Mouse (Mus musculus): ENCODE measurements at regions not wholly inside any gene's neighbourhood (a gene's known extent, or its start where the extent isn't known, plus 50 kb on each side); places are given as distances from the start of the nearest gene placed in this dataset.

DNA sequence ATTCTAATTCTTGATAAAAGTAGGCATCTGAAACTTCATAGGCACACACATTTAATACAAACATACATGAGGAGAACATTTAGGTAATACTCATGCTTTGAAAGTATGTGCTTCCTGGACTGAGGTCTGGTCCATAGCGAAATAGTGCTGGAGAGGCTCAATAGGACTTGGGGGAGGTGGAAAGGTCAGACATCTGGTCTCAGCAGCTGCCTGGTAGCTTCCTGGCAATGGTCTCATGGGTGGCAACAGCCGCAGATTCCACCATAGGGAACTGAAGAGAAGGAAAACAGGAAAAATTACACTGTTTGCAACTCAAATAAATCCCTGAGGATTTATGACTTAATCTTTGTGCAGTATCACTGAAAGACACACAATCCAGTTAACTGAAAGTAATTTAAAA, 174.0 kb downstream of the Icos start:
- Histone ChIP-seq H3K4me1 (replicated peaks) (0 out of 2 replicates have a peak, but pooled peaks cover 5% of the 10 kb centered on the region), H3K36me3 (no peaks in the 10 kb centered on the region), H3K4me2 (no peak overlapping the region), H3K27ac (replicated peaks) (no peak overlapping the region), H3K4me3 (no peak overlapping the region), H3K27me3 (no peaks in the 10 kb centered on the region), H3K9ac (no peak overlapping the region), H3K9me3 (no peaks in the 10 kb centered on the region)
- no peak for ATAC-seq (ENCODE audit: low FRiP score, low read depth)
- WGBS = 74% methylated on average over 2 of the region's 2 CpGs

DNA sequence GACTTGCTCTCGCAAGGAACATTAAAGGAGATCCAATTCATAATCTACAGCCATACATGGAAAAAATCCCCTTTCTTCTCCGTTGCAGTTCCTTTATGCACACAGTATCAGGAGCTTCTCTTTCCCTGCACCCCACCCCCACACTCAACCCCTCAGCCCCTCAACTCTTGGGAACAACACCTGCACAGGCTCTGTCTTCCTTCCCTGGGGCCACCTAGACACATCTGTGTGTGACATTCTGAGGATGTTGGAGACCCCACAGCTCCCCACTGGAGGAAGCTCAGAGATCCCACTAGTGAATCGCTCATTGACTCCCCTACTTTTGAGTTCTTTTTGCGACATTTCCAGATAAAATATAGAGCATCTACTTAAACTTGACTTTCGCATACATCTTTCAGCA, 174.4 kb downstream of the Icos start:
- Histone ChIP-seq H3K27ac (replicated peaks) (no peak overlapping the region), H3K4me1 (replicated peaks) (0 out of 2 replicates have a peak, but pooled peaks cover 5% of the 10 kb centered on the region), H3K4me2 (no peak overlapping the region), H3K36me3 (no peaks in the 10 kb centered on the region), H3K9ac (no peak overlapping the region), H3K9me3 (no peaks in the 10 kb centered on the region), H3K27me3 (no peaks in the 10 kb centered on the region), H3K4me3 (no peak overlapping the region)
- WGBS = 78% methylated on average over 5 of the region's 5 CpGs
- ATAC-seq (ENCODE audit: low FRiP score, low read depth) = no peak

DNA sequence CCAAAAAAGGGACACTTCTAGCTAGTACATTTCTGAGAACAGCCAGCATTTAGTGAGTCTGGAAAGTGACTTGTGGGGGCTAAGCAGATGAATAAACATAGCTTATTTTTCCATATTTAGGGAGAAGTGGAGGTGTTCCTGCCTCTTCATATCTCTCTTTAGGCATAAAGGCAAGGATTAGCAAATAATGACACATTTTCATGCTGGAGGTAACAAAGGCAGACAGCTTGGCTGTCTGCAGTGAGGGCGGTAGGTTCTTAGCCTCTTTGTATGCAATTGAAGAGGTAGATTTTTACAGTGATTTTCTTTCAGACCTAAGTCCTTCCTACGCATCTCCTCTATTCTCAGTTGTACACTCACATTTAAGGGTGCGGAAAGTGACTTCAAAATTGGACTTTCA, 176.5 kb downstream of the Icos start:
- H3K4me1 ChIP-seq (replicated peaks) = 0 out of 2 replicates have a peak, but pooled peaks cover 5% of the 10 kb centered on the region
- 93% methylated on average over 3 of the region's 3 CpGs for WGBS

DNA sequence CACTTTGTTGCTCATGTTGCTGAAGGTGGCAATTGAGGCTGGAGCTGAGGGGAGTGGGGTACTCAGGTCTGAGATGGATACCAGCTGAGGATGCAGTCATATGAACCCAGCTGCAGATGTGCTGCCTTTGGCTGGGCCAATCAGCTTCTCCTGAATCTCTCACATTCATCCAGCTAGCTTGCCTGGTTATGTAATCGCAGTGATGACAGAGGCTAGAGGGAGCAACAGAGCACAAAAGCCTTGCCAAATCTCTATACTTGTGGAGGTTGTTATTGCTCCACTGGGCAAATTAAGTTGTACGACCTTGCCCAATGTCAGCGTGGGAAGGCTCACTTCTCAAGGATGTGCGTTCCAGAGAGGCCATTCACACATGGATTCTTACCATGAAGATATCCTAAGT, 179.5 kb downstream of the Icos start:
- no peak overlapping the region for H3K9ac ChIP-seq
- H3K4me1 ChIP-seq (replicated peaks) = no peaks in the 10 kb centered on the region
- no peak overlapping the region for H3K4me3 ChIP-seq
- WGBS = 73% methylated on average over 4 of the region's 4 CpGs
- H3K9me3 ChIP-seq = no peaks in the 10 kb centered on the region
- H3K27me3 ChIP-seq = no peaks in the 10 kb centered on the region
- H3K4me2 ChIP-seq = no peak overlapping the region
- no peak overlapping the region for H3K27ac ChIP-seq (replicated peaks)
- no peak for ATAC-seq (ENCODE audit: low FRiP score, low read depth)
- no peaks in the 10 kb centered on the region for H3K36me3 ChIP-seq

More for the DNA sequence above, 176.5 kb downstream of the Icos start:
- H3K9me3 ChIP-seq = no peaks in the 10 kb centered on the region
- no peak for ATAC-seq (ENCODE audit: low FRiP score, low read depth)
- no peaks in the 10 kb centered on the region for H3K27me3 ChIP-seq
- H3K9ac ChIP-seq = no peak overlapping the region
- H3K27ac ChIP-seq (replicated peaks) = no peak overlapping the region
- no peak overlapping the region for H3K4me3 ChIP-seq
- no peak overlapping the region for H3K4me2 ChIP-seq
- no peaks in the 10 kb centered on the region for H3K36me3 ChIP-seq

DNA sequence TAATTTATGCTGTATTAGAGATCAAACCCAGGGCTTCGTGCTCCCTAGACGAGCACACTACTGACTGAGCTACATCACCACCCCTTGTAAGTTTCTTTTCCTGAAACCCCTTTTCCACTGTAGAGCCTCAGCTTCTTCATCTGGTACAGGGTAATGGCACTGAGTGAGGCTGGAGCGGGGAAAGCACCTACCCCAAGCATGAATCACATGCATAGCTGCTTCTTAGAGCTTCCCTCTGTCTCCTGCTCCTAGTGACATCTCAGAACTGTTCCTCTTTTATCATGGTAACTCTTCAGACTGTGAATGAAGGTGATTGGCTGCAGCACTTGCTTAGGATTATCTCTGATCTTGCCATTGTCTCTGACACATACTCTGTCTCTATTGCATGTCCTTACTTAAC, 182.8 kb downstream of the Icos start:
- H3K36me3 ChIP-seq = no peaks in the 10 kb centered on the region
- no peaks in the 10 kb centered on the region for H3K4me1 ChIP-seq (replicated peaks)
- H3K27ac ChIP-seq (replicated peaks) = no peak overlapping the region
- H3K27me3 ChIP-seq = no peaks in the 10 kb centered on the region
- no peak overlapping the region for H3K4me2 ChIP-seq
- no peak for ATAC-seq (ENCODE audit: low FRiP score, low read depth)
- H3K9me3 ChIP-seq = no peaks in the 10 kb centered on the region
- H3K4me3 ChIP-seq = no peak overlapping the region
- H3K9ac ChIP-seq = no peak overlapping the region
- WGBS = 80% methylated on average over 3 of the region's 3 CpGs

DNA sequence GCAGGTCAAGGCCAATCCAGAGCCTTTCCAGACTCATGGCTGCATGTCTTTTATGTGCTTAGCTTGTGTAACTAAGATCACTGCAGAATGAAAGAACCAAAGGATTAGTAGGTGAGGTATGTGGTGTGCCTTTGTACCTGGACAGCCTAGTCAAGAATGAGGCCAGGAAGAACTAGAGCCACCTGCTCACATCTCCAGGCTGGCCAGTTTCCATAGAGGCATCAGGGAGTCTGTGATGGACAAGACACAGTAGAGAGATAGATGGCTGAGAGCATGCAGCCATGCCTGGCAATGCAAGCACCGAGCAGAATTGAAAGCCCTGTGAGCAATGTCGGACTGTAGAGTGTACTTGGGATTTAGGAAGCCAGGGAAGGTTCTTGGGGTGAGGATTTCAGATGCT, 186.5 kb downstream of the Icos start:
- 97% methylated on average over 2 of the region's 2 CpGs for WGBS
- no peaks in the 10 kb centered on the region for H3K36me3 ChIP-seq
- ATAC-seq (ENCODE audit: low FRiP score, low read depth) = no peak

DNA sequence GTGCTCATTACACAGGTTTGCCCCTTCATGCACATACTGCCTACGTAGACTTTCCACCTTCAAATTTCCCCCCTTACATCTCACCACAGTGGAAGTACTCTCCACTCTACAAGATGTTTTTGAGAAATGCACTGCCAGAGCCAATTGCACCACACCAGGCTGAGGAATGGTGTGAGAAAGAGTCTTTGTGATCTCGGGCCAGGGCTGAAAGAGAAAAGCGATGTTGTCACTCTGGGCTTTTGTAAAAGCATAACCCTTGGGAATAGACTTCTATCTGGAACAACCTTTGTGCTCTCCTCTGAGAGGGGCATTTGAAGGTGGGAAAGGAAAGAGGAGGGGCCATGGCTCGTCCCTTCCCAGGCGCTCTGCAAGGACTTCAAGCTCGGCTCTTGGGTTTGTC, 194.2 kb downstream of the Icos start:
- Histone ChIP-seq H3K27me3 (no peaks in the 10 kb centered on the region), H3K36me3 (no peaks in the 10 kb centered on the region), H3K9ac (no peak overlapping the region), H3K4me3 (no peak overlapping the region), H3K27ac (replicated peaks) (no peak overlapping the region), H3K9me3 (no peaks in the 10 kb centered on the region), H3K4me1 (replicated peaks) (no peaks in the 10 kb centered on the region), H3K4me2 (no peak overlapping the region)
- no peak for ATAC-seq (ENCODE audit: low FRiP score, low read depth)
- 71% methylated on average over 6 of the region's 6 CpGs for WGBS

More for the DNA sequence above, 186.5 kb downstream of the Icos start:
- Histone ChIP-seq H3K27ac (replicated peaks) (no peak overlapping the region), H3K9me3 (no peaks in the 10 kb centered on the region), H3K4me2 (no peak overlapping the region), H3K9ac (no peak overlapping the region), H3K27me3 (no peaks in the 10 kb centered on the region), H3K4me1 (replicated peaks) (no peaks in the 10 kb centered on the region), H3K4me3 (no peak overlapping the region)

DNA sequence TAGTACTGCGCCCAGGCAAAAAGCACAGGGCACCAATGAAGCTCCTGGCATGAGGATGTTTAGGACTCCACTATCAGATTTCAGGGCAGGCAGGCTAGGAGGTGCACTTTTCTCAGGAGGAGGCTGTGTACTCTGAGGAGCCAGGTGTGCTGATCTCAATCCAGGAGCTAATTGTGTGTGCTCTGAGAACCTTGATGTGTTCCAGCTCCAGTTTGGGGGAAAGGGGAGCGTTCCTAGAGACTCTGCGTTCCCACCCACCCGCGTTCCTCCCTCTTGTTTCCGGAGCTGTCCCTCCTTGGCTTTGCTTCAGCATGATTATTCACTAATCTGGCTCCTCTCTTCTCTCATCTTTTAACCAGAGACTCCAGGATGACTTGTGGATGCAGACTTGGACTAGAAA, 195.2 kb downstream of the Icos start:
- no peaks in the 10 kb centered on the region for H3K36me3 ChIP-seq
- H3K4me2 ChIP-seq = no peak overlapping the region
- no peak overlapping the region for H3K27ac ChIP-seq (replicated peaks)
- no peaks in the 10 kb centered on the region for H3K9me3 ChIP-seq
- no peak for ATAC-seq (ENCODE audit: low FRiP score, low read depth)
- H3K4me3 ChIP-seq = no peak overlapping the region
- H3K27me3 ChIP-seq = no peaks in the 10 kb centered on the region
- H3K4me1 ChIP-seq (replicated peaks) = no peaks in the 10 kb centered on the region
- WGBS = 81% methylated on average over 6 of the region's 6 CpGs
- no peak overlapping the region for H3K9ac ChIP-seq

DNA sequence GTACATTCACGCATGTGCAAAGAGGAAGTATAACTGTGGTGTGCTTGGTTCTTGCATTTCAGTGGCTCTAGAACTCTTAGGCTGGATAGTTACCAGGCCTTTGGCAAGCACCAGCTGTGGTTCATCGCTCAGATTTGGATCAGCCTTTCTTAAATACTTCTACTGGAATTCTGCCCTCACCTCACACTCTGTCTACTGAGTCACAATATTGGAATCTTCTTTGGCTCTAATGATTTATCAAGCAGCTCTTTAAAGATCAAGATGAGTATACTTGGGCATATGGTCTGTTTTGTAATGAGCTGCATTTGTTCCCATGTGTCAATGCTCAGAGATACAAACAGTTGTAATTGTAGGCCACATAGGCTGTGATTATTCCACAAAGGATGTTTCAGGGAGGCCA, 197.5 kb downstream of the Icos start:
- H3K4me2 ChIP-seq = no peak overlapping the region
- H3K27ac ChIP-seq (replicated peaks) = no peak overlapping the region
- no peaks in the 10 kb centered on the region for H3K36me3 ChIP-seq
- H3K27me3 ChIP-seq = no peaks in the 10 kb centered on the region
- H3K9me3 ChIP-seq = no peaks in the 10 kb centered on the region
- no peak for ATAC-seq (ENCODE audit: low FRiP score, low read depth)
- WGBS = 94% methylated on average over 2 of the region's 2 CpGs
- no peak overlapping the region for H3K4me3 ChIP-seq
- no peak overlapping the region for H3K9ac ChIP-seq
- peaks cover 14% of the 10 kb centered on the region for H3K4me1 ChIP-seq (replicated peaks)

DNA sequence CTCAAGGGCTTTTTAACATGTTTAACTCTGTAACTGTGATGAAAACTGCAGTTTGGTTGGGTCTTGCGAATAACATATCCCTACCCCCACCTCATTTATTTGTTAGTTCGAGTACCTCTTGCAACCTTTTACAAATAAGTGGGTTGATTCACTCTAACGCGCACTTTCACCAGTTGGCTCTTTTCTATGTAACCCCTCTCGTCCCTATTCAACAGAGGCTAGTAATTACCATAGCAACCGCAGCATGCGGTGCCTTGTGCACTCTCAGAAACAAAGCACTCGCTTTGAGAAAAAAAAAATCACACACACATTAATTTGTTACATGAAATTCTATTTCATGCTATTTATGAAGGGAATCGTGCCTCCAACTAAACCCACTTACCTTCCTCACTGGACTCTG, 201.7 kb downstream of the Icos start:
- no peak for ATAC-seq (ENCODE audit: low FRiP score, low read depth)
- H3K9ac ChIP-seq = peak overlapping the region; percentile 19; the same call in 1 of the 2 replicates
- 14% methylated on average over 9 of the region's 9 CpGs for WGBS
- no peaks in the 10 kb centered on the region for H3K9me3 ChIP-seq
- no peak overlapping the region for H3K4me3 ChIP-seq
- peaks cover 35% of the 10 kb centered on the region for H3K4me1 ChIP-seq (replicated peaks)
- no peaks in the 10 kb centered on the region for H3K36me3 ChIP-seq
- H3K27me3 ChIP-seq = no peaks in the 10 kb centered on the region
- H3K4me2 ChIP-seq = peak overlapping the region; percentile 33; the same call in 1 of the 2 replicates
- peak overlapping the region; percentile 80 for H3K27ac ChIP-seq (replicated peaks)

DNA sequence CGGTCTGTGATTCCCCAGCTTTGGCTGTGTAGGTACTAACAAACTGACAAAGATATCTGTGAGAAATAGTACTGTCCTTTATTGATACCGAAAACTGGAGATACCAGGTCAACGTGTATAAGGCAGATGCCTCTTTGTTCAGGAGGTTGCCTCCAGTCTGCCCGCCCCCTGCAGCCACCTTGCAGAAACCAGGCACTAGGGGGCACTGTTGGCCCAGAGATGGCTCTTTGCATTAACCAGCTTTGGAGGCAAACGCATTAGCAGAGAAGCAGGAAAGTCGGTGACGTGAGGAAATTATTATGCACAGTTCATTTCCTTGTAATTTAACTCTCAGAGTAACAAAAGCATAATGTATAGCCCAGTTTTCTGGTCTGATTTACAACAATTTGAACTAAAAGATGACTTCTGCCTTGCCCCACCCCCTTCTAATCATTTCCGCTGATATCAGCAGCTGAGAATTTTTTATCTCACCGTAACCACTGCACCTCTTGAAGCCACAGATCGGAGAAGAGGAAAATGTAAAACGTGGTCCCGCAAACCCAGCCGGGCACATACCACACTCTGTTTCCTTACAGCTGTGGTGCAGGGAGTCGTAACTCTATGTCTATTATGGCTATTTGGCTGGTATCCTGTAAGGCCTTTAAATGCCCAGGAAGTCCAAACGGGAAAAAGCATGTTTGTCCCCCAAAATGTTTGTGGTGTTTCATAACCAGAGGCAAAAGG, 203.5 kb downstream of the Icos start:
- Histone ChIP-seq H3K27ac (replicated peaks) (peak overlapping the region; percentile 80), H3K9me3 (no peaks in the 10 kb centered on the region), H3K27me3 (no peaks in the 10 kb centered on the region), H3K9ac (peak overlapping the region; percentile 30), H3K4me1 (replicated peaks) (peaks cover 35% of the 10 kb centered on the region), H3K36me3 (no peaks in the 10 kb centered on the region), H3K4me3 (peak overlapping the region; percentile 16), H3K4me2 (peak overlapping the region; percentile 49)
- WGBS = 17% methylated on average over 15 of the region's 15 CpGs
- peak; percentile 93 for ATAC-seq (ENCODE audit: low FRiP score, low read depth)

DNA sequence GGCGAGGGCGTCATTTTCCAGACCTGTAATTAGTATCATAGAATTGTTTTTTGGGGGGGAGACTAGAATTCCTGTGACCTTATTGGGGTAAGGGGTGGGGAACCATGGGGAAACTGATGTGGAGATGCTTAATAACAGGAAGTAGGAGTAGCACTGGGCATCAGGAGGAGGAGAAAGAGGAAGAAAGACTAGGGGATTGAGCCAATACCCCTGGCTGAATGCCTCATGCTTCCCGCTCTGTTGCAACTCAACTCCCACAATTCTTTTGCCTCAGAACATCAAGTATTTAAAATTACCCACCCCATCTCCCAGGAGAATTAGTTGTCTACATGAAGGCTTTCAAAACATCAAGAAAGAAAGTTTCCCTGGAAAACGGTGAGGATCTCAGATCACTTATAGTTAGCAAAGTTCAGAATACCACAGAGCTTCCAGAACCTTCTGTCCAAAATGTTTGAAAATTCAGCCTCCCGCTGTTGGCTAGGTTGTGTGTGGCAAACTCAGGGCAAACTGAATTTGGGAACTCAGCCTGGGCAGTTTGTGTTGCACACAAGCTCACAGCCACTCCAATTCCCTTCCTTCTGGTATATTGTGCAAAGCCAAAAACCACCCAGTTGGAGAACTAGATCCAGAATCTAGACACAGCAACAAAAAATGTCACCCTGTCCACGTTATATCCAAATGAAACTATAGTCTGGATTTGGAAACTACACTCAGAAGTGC, 209.8 kb downstream of the Icos start:
- ATAC-seq (ENCODE audit: low FRiP score, low read depth) = no peak
- H3K27ac ChIP-seq (replicated peaks) = no peak overlapping the region
- H3K27me3 ChIP-seq = no peaks in the 10 kb centered on the region
- H3K9me3 ChIP-seq = no peaks in the 10 kb centered on the region
- no peaks in the 10 kb centered on the region for H3K36me3 ChIP-seq
- no peaks in the 10 kb centered on the region for H3K4me1 ChIP-seq (replicated peaks)
- no peak overlapping the region for H3K4me3 ChIP-seq
- WGBS = 86% methylated on average over 6 of the region's 6 CpGs
- H3K4me2 ChIP-seq = no peak overlapping the region
- H3K9ac ChIP-seq = no peak overlapping the region

All from hindbrain, embryonic 15.5 days (tissue).